Mouse (Mus musculus) small intestine, adult 2 months (tissue): ENCODE results near the gene Arel1.

Experiments used
- CTCF ChIP-seq: fragments of 200-500 bp; IDR thresholded peaks from 2 replicates; pipeline ENCODE4 v1.5.1; 2012; ENCODE audit warnings: low read depth, mild to moderate bottlenecking, control low read depth, inconsistent platforms, low read length, moderate library complexity, mixed read lengths; ENCODE audit not compliant: insufficient replicate concordance, insufficient read length; ENCODE audit errors: extremely low read depth
- POLR2A ChIP-seq: fragments of 200-500 bp; IDR thresholded peaks from 2 replicates; pipeline ENCODE4 v1.6.1; 2012; ENCODE audit warnings: low read depth, mild to moderate bottlenecking, control low read depth, inconsistent platforms, low read length, moderate library complexity

DNA sequence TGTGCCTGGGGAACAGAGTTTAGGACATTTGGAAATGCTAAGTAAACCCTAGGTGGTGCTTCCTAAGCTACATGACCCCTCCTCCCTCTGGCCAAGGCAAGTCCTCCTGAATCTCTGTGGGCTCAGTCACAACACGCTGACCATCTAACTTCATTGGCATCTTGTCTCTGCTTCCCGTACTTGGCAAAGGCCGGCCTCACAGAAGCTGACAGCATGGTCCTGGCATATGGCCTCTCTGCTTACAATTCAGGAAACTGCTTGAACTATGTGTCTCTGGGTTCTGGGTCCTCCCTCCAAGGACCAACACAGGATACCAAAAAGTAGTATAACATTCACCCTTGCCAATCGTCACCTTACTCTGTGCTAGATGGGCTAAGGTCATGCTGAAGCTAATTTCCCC is 60.6 kb downstream of the Arel1 start:
- TF ChIP-seq CTCF (no peak), POLR2A (no peak)
